Mouse (Mus musculus): ENCODE data around the gene Tex264. TPM values are rescaled to one million over a fixed set of nuclear protein-coding genes. Genes with fewer than 3 reads are reported as not detected.

Tex264 gene
- polyA plus RNA-seq, 1 experiment from 2014 or later, result 32.1 TPM

GRCm38 (mm10) chr9:106617496-106617895 lies 68.2 kb downstream of the Tex264 start:
- no peak for DNase-seq (ENCODE audit: low spot score)
- no peak overlapping the region for H3K27ac ChIP-seq
- no peaks in the 10 kb centered on the region for H3K27me3 ChIP-seq (ENCODE audit: low read depth, poor library complexity, severe bottlenecking)
- no peaks in the 10 kb centered on the region for H3K36me3 ChIP-seq
- H3K9me3 ChIP-seq (replicated peaks), result no peaks in the 10 kb centered on the region; the same call in 1 of the 2 replicates
- no peaks in the 10 kb centered on the region for H3K4me1 ChIP-seq
- H3K4me3 ChIP-seq, result no peak overlapping the region
- WGBS, result 88% methylated on average over 3 of the region's 3 CpGs

- H3K27ac ChIP-seq, result no peak overlapping the region
- H3K36me3 ChIP-seq, result no peaks in the 10 kb centered on the region
- H3K4me1 ChIP-seq, result no peaks in the 10 kb centered on the region
- H3K9me3 ChIP-seq (replicated peaks), result no peaks in the 10 kb centered on the region; the same call in 1 of the 2 replicates
- DNase-seq (ENCODE audit: low spot score), result no peak
- H3K4me3 ChIP-seq, result no peak overlapping the region
- no peaks in the 10 kb centered on the region for H3K27me3 ChIP-seq (ENCODE audit: low read depth, poor library complexity, severe bottlenecking)
- 87% methylated on average over 9 of the region's 9 CpGs for WGBS
Observed at GRCm38 (mm10) chr9:106616306-106616705, 69.4 kb downstream of the Tex264 start.

- Histone ChIP-seq H3K9me3 (replicated peaks) (no peaks in the 10 kb centered on the region; the same call in 1 of the 2 replicates), H3K27ac (no peak overlapping the region), H3K27me3 (ENCODE audit: low read depth, poor library complexity, severe bottlenecking) (no peaks in the 10 kb centered on the region), H3K4me1 (no peaks in the 10 kb centered on the region), H3K36me3 (no peaks in the 10 kb centered on the region), H3K4me3 (no peak overlapping the region)
- no peak for DNase-seq (ENCODE audit: low spot score)
- WGBS, result 54% methylated on average over 3 of the region's 3 CpGs
Observed at GRCm38 (mm10) chr9:106614616-106615015, 71.1 kb downstream of the Tex264 start.

- DNase-seq (ENCODE audit: low spot score), result no peak
- Histone ChIP-seq H3K4me1 (no peaks in the 10 kb centered on the region), H3K36me3 (no peaks in the 10 kb centered on the region), H3K4me3 (no peak overlapping the region), H3K27me3 (ENCODE audit: low read depth, poor library complexity, severe bottlenecking) (no peaks in the 10 kb centered on the region), H3K9me3 (replicated peaks) (no peaks in the 10 kb centered on the region), H3K27ac (no peak overlapping the region)
- WGBS, result 68% methylated on average over 2 of the region's 2 CpGs
Observed at GRCm38 (mm10) chr9:106613951-106614350, 71.8 kb downstream of the Tex264 start.

GRCm38 (mm10) chr9:106610727-106611126 lies 75.0 kb downstream of the Tex264 start:
- DNase-seq (ENCODE audit: low spot score), result no peak
- H3K4me1 ChIP-seq, result no peaks in the 10 kb centered on the region
- no peak overlapping the region for H3K4me3 ChIP-seq
- H3K27me3 ChIP-seq (ENCODE audit: low read depth, poor library complexity, severe bottlenecking), result no peaks in the 10 kb centered on the region
- no peaks in the 10 kb centered on the region for H3K36me3 ChIP-seq
- no peaks in the 10 kb centered on the region for H3K9me3 ChIP-seq (replicated peaks)
- 86% methylated on average over 4 of the region's 4 CpGs for WGBS
- H3K27ac ChIP-seq, result no peak overlapping the region

Other genes starting within 250 kb of the Tex264 start
- gene Acy1, start 247.6 kb downstream of the Tex264 start, polyA plus RNA-seq (2016; fragmentation: Nextera tagmentation; extraction: Ambion mirVana), result 49.4 and 52.8 TPM in 2 replicates
- 5.9 and 7.6 TPM in 2 replicates for gene Abhd14b, start 238.5 kb downstream of the Tex264 start, polyA plus RNA-seq (2016; fragmentation: Nextera tagmentation; extraction: Ambion mirVana)
- gene Abhd14a, start 238.2 kb downstream of the Tex264 start, polyA plus RNA-seq (2016; fragmentation: Nextera tagmentation; extraction: Ambion mirVana), result 45.0 and 46.9 TPM in 2 replicates
- gene Pcbp4, start 232.6 kb downstream of the Tex264 start, polyA plus RNA-seq (2016; fragmentation: Nextera tagmentation; extraction: Ambion mirVana), result 275 and 316 TPM in 2 replicates
- 0.16 and 0.59 TPM in 2 replicates for gene Gpr62, start 220.0 kb downstream of the Tex264 start, polyA plus RNA-seq (2016; fragmentation: Nextera tagmentation; extraction: Ambion mirVana)
- gene Rrp9, start 210.0 kb downstream of the Tex264 start, polyA plus RNA-seq (2016; fragmentation: Nextera tagmentation; extraction: Ambion mirVana), result 81.6 and 110 TPM in 2 replicates
- gene Parp3, start 209.0 kb downstream of the Tex264 start, polyA plus RNA-seq (2016; fragmentation: Nextera tagmentation; extraction: Ambion mirVana), result 1.9 and 2.3 TPM in 2 replicates
- not detected in 2 replicates for gene Iqcf1, start 186.0 kb downstream of the Tex264 start, polyA plus RNA-seq (2016; fragmentation: Nextera tagmentation; extraction: Ambion mirVana)
- not detected in 2 replicates for gene Iqcf5, start 171.4 kb downstream of the Tex264 start, polyA plus RNA-seq (2016; fragmentation: Nextera tagmentation; extraction: Ambion mirVana)
- not detected in 2 replicates for gene Iqcf3, start 124.3 kb downstream of the Tex264 start, polyA plus RNA-seq (2016; fragmentation: Nextera tagmentation; extraction: Ambion mirVana)
- gene Iqcf4, start 114.9 kb downstream of the Tex264 start, polyA plus RNA-seq (2016; fragmentation: Nextera tagmentation; extraction: Ambion mirVana), result not detected in 2 replicates
- gene Iqcf6, start 59.3 kb downstream of the Tex264 start, polyA plus RNA-seq (2016; fragmentation: Nextera tagmentation; extraction: Ambion mirVana), result not detected in 2 replicates
- gene Grm2, start 29.8 kb downstream of the Tex264 start, polyA plus RNA-seq (2016; fragmentation: Nextera tagmentation; extraction: Ambion mirVana), result not detected in 2 replicates
- gene Rad54l2, start 103.3 kb upstream of the Tex264 start, polyA plus RNA-seq (2016; fragmentation: Nextera tagmentation; extraction: Ambion mirVana), result 11.0 and 12.6 TPM in 2 replicates
- gene Dcaf1, start 135.9 kb upstream of the Tex264 start, polyA plus RNA-seq (2016; fragmentation: Nextera tagmentation; extraction: Ambion mirVana), result 29.4 and 34.1 TPM in 2 replicates
- gene Rbm15b, start 201.5 kb upstream of the Tex264 start, polyA plus RNA-seq (2016; fragmentation: Nextera tagmentation; extraction: Ambion mirVana), result 17.9 and 20.4 TPM in 2 replicates
- 290 and 342 TPM in 2 replicates for gene Manf, start 206.1 kb upstream of the Tex264 start, polyA plus RNA-seq (2016; fragmentation: Nextera tagmentation; extraction: Ambion mirVana)

Measured in limb, embryonic 10.5 days (tissue).